Mouse (Mus musculus) forelimb bud, embryonic 11.5 days (tissue): ENCODE results near the gene Tnfrsf8.
"Not testable (repeated sequence)": the region's sequence is repeated elsewhere in the genome, so short reads cannot be mapped to it uniquely, and the experiment has no call there.

Experiments used
- DNase-seq: peaks from one replicate; pipeline ENCODE4 v3.0.0-alpha.2; 2012; ENCODE audit warnings: low read depth, low spot score

Gene Tnfrsf8

GRCm38 (mm10) chr4:145314836-145315467 is at the start of gene Tnfrsf8:
TSS of gene Tnfrsf8 (minus strand) at chr4:145315164.
- DNase-seq = no peak

DNA sequence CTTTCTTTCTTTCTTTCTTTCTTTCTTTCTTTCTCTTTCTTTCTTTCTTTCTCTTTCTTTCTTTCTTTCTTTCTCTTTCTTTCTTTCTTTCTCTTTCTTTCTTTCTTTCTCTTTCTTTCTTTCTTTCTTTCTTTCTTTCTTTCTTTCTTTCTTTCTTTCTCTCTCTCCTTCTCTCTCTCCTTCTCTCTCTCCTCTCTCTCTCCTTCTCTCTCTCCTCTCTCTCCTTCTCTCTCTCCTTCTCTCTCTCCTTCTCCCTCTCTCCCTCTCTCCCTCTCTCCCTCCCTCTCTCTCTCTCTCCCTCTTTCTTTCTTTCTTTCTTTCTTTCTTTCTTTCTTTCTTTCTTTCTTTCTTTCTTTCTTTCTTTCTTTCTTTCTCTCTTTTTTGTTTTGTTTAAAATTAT is 46.7 kb upstream of the Tnfrsf8 start:
- DNase-seq = not testable (repeated sequence)

GRCm38 (mm10) chr4:145361065-145361464 is 46.1 kb upstream of the Tnfrsf8 start:
- DNase-seq = no peak

- no peak for DNase-seq
These were observed 45.6 kb upstream of the Tnfrsf8 start for GRCm38 (mm10) chr4:145360567-145360966.

DNA sequence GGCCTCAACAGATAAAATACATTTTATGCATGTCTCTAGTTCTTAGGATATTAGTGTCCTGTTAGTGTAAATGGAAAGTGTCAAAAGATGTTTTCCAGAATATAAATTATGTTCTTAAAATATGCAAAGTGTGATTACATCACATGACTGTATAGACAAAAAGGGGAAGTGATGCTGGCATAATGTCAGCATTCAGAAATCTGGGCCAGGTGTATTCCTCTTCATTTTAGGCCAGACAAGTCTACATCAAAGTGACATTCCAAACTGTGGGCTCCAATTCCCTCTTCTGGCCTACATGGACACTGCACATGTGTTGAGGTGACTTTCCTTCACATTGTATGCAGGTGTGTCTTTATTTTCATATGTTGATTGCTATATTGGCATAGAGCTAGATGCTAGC is 41.3 kb upstream of the Tnfrsf8 start:
- DNase-seq = no peak

- DNase-seq = no peak
These were observed 38.9 kb upstream of the Tnfrsf8 start for GRCm38 (mm10) chr4:145353855-145354254.

DNA sequence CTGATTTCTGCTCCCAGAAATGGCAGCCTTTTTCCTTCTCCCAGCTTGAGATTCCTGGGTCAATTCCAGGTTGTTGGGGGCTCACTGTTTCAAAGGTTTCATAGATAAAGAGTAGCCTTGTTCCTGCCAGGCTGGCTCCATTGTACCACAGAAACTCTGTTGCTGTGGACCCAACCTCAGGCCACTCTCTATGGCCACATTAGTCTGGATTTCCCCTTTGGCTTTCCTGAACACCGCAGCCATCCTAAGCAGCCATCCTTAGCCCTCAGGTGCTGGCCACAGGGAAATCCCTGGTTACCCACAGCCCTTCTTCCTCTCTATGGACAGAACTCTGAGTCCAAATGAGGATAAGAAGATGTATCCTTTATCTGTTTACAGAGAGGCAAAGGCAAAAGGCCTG is 30.0 kb upstream of the Tnfrsf8 start:
- no peak for DNase-seq

GRCm38 (mm10) chr4:145341879-145342809 is 27.2 kb upstream of the Tnfrsf8 start:
- DNase-seq = no peak

DNA sequence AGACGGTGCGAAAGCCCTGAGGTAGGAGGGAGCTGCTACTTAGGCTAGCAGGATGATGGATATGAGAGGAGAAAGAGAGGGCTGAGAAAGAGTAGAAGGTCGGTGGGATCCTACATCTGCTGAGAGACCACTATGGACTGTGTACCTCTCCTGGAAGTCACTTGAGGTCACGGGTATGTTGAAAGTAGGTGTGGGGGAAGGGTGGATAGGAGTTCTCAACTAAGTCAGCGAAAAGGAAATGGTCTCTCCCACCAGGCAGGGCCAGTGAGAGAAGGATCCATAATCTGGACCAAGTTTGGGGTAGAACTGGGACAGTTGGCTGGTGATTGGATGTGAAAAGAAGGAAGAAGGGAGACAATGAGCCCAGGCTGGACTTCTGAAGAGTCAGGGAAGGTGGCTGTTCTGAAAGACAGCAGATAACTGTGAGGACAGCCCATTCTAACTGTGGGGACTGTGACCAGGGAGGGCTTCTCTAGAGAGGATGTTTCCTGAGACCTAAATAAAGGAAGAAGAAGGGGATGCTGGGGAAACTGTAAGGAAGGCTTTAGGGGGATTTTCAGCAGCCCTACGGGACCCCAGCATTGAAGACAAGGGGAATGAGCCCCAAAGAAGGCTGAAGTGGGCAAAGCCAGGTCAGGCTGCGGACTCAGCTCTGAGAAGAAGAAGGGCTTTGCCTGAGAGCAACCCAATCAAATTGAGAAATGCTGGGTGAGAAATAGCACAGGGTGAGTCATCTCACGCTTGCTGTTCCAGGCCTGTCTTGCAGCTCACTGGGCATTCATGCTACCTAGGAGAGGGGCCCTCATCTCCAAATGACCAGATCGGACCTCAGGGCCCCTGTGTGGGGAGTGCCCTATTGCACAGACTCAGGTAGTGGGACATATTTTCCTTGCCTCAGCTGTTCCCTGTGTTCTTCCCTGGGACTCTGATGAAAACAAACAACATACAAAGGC is 23.2 kb upstream of the Tnfrsf8 start:
- no peak for DNase-seq

- no peak for DNase-seq
These were observed 21.6 kb upstream of the Tnfrsf8 start for GRCm38 (mm10) chr4:145336587-145336986.

DNA sequence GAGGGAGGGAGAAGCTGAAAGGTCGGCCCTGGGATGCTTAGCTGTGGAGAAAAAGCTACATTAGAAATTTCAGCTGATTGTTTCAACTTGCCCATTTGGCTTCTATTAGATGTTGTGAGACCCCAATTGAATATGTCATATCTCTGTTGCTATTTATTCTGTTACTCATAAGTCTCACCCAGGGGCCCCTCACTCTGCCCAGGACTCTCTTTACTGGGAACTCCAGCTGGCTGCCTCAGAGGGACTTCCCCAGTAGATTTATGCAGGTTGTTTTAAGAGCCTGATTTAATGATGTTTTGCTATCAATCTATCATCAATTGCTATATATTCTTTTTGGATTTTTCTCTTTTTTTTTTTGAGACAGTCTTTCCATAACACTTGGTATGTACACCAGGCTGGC is 21.1 kb upstream of the Tnfrsf8 start:
- no peak for DNase-seq

DNA sequence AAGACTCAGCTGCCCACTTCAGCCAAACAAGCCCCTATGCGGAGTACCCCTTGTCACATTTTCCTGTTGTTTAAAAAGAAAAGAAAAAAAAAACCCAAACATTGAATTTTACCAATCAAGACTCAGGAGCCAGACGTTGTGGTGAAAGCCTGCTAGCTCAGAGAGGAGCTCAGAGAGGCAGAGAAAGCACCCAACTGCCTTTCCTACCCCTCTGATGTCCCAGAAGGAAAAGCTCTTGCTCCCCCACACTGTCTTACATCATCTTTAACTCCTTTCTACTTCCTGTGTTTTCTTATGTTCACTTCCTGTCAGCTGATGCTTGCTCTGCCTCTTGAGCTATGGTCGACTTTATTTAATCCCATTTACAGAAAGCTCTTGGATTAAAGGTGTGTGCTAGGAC is 8.7 kb upstream of the Tnfrsf8 start:
- no peak for DNase-seq

- no peak for DNase-seq
These were observed 8.1 kb upstream of the Tnfrsf8 start for GRCm38 (mm10) chr4:145322995-145323627.

DNA sequence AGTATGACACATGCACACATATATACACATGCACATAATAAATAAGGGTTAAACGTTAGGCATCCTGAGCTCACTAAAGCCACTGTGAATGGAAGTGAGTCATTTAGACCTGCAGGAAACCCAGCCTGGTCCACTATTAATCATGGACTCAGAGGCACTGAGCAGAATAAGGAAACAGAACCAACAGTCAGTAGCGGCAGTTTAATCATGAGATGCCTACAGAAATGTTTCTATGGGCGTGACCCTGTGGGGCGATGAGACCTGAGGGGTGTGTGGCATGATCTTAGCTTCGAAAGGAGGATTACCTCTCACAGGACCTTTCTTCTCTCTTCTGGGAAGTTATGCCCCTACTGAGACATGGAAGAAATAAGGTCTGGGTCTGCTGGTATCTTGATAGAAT is 7.2 kb upstream of the Tnfrsf8 start:
- no peak for DNase-seq

GRCm38 (mm10) chr4:145320624-145321023 is 5.7 kb upstream of the Tnfrsf8 start:
- DNase-seq = no peak

DNA sequence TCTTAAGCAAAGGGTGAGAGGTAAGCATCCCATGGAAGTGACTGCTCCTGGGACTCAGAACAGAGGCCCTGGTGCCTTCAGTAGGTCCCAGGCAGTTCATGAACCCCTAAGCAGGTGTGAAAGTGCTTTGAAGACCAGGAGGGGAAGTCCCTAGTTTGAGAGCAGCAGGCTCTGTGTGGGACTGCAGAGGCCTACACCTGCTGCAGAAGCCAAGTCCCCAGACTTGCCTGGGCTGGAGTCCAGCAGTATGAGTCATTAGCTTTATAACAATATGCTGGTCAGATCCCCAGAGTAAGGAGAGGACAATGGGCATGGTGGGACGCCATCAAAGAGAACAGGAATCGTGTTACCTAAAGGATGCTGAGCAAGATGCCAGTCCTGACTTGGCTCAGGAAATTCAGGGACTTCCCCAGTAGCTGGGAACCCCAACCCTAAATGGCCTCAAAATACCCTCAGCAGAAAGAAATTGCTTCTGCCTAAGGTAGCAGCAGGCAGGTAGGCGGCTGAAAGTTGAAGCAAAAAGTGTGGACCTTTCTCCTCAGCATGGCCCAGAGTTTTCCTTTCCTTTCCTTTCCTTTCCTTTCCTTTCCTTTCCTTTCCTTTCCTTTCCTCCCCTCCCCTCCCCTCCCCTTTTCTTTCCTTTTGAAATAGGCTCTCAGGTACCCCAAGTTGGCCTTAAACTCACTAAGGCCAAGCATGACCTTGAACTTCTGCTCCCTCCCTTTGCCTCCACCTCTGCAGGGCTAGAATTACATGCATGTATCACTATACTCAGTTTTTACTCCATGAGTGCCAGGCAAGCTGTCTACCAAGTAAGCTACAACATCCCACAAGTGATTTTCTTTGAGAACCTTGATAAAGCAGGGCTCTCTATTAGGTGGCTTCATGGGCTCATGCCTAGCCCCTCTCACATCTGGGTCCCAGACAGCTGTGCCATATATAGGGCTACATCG is 4.6 kb upstream of the Tnfrsf8 start:
- no peak for DNase-seq

DNA sequence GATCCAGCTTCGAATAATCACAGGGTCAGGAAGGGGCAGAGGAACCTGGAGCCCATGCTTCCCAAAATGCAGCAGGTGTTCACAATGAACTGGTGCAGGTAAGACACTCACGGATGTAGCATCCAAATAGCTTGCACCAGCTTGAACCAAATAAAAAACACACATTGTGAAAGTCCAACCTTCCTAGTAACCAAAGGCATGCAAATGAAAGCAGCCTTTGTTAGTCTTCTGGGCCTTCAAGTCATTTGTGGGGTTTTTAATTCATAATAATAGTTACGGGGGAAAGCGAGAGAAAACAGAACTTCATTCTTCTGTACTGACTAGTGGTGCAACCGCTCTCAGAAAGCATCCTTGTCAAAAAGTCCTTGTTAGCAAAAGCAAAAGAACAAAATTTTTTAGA is 1.7 kb upstream of the Tnfrsf8 start:
- no peak for DNase-seq

DNA sequence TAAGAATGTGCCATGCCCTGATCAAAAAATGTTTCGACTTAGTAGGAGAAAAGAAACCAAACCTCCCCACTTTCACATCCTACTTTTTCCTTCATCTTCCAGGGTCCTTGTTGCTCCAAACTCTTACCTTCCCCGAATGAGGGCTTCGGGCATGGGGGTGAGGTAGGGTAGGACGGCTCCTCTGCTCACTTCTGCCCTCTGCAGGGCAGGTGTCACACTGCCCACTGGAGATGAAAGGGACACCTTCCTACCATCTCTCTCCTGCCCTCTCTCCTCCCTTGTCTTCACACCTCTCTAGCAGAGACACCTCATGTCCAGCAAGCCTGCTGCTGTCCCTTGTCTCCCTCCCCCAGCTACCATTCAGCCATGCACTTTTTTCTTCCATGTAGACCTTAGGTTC is 998 bp downstream of the Tnfrsf8 start:
- no peak for DNase-seq

DNA sequence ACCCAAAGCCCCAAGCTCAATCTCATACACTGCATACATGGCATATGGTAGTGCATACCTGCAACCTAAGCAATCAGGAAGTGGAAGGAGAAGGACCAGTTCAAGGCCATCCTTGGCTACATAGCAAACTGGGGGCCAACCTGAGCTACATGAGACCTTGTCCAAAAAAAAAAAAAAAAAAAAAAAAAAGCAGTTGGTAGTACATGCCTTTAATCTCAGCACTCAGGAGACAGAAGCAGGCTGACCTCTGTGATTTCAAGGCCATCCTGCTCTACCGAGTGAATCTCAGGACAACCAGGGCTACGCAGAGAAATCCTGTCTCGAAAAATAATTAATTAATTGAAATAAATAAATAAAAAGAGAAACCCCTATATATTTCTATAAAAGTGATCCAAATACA is 1.7 kb downstream of the Tnfrsf8 start:
- DNase-seq = no peak

GRCm38 (mm10) chr4:145312530-145312929 is 2.4 kb downstream of the Tnfrsf8 start:
- DNase-seq = no peak
